Mouse (Mus musculus) testis, adult 2 months (tissue): ENCODE data around the gene Ttc28.

Experiments
- CTCF ChIP-seq: fragments of 200-500 bp; IDR thresholded peaks from 2 replicates; pipeline ENCODE4 v1.5.1; 2012; ENCODE audit warnings: low read depth, mild to moderate bottlenecking, inconsistent platforms, low read length, moderate library complexity; ENCODE audit not compliant: control insufficient read depth, insufficient read depth, insufficient replicate concordance
- POLR2A ChIP-seq: fragments of 200-500 bp; IDR thresholded peaks from 2 replicates; pipeline ENCODE4 v1.6.1; 2012; ENCODE audit warnings: low read depth, mild to moderate bottlenecking, inconsistent platforms, low read length, moderate library complexity; ENCODE audit not compliant: control insufficient read depth

- no peak for TF ChIP-seq POLR2A
- TF ChIP-seq CTCF: no peak
These were observed 133.0 kb downstream of the Ttc28 start for GRCm38 (mm10) chr5:111012587-111012986.
